Mouse (Mus musculus): ENCODE results near the gene Gca. TPM values are rescaled to one million over a fixed set of nuclear protein-coding genes. Genes with fewer than 3 reads are reported as not detected.

Gca gene
- total RNA-seq, 2 experiments from 2014 or later = 19.2 to 21.3 TPM

Other genes with a start within 250 kb of the Gca start
- gene Gcg, start 180.6 kb upstream of the Gca start, total RNA-seq (2021) = not detected
- 1 to 10 TPM; 3.6 to 4.4 TPM for gene Fap, start 90.2 kb upstream of the Gca start, total RNA-seq (2021)
- gene Ifih1, start 18.0 kb upstream of the Gca start, total RNA-seq (2021) = 1 to 10 TPM; 2.2 to 2.5 TPM

Measured in left cerebral cortex, postnatal 25 days (tissue).